In genomic region chr10:55192176-55192575, GRCm38 (mm10) we compare ENCODE assay signal across 16 mouse cellular contexts.
"Had no signal": no experiment of that assay in that cellular context is flagged by ENCODE, and none has a peak within 500 bp of the region (broad histone marks: within the 10 kb centered on the region; RNA-seq: fewer than 3 reads in every experiment).

No protein-coding gene starts in this region.

- H3K4me2 ChIP-seq: neural tube, embryonic 13.5 days; neural tube, embryonic 15.5 days; stomach, embryonic 15.5 days had no signal

- H3K4me1 ChIP-seq: neural tube, embryonic 13.5 days; neural tube, embryonic 15.5 days; stomach, embryonic 15.5 days had no signal

- H3K9ac ChIP-seq: neural tube, embryonic 13.5 days; neural tube, embryonic 15.5 days; stomach, embryonic 15.5 days had no signal

- H3K27ac ChIP-seq: neural tube, embryonic 13.5 days; neural tube, embryonic 15.5 days; stomach, embryonic 15.5 days; stomach, postnatal 0 days had no signal

- H3K4me3 ChIP-seq: neural tube, embryonic 13.5 days; neural tube, embryonic 15.5 days; stomach, embryonic 15.5 days had no signal

- DNase-seq: retina, postnatal 1 day; right cerebral cortex, adult 18-20 months; right cerebral cortex, postnatal 14 days; right cerebral cortex, postnatal 25 days; right cerebral cortex, postnatal 4 days; spleen, adult 18-20 months; thymus, adult 18-20 months; thymus, adult 2 months; thymus, postnatal 14 days; thymus, postnatal 25 days; thymus, postnatal 36 days; thymus, postnatal 4 days had no signal

- H3K9me3 ChIP-seq: neural tube, embryonic 13.5 days; neural tube, embryonic 15.5 days; stomach, embryonic 15.5 days had no signal

- H3K36me3 ChIP-seq: neural tube, embryonic 13.5 days; neural tube, embryonic 15.5 days; stomach, embryonic 15.5 days had no signal

- H3K27me3 ChIP-seq: neural tube, embryonic 13.5 days; neural tube, embryonic 15.5 days; stomach, embryonic 15.5 days had no signal
